15 mouse cellular contexts compared by ENCODE assay signal in the genomic region with DNA sequence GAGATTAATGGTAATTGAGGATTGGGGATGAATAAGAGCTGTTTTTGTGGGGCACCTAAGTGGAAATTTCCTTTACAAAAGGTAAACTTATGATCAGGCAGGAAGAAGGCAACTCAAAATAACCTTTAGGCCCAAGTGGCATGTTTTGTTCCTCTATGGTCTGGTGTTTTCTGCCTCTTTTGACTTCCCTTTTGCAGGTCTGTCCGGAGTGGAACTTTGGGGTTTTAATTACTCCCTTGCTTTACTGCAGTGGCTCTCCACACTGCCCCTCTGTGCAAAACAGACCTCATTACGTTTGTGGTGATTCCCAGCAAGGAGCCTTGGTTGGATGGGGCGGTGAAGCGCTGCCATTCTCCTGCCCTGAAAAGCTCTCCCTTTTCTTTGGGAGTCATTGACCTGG. TPM values are rescaled to one million over a fixed set of nuclear protein-coding genes. Genes with fewer than 3 reads are reported as not detected.
DNase-seq lines count a peak whose midpoint lies in the region; ATAC-seq and TF ChIP-seq lines count a peak whose summit lies in the region.
"Had no signal": no experiment of that assay in that cellular context is flagged by ENCODE, and none has a peak within 500 bp of the region (broad histone marks: within the 10 kb centered on the region; RNA-seq: fewer than 3 reads in every experiment).

No protein-coding gene starts in this region.

- no peaks in the 10 kb centered on the region for H3K9me3 ChIP-seq in kidney, embryonic 16.5 days (ENCODE audit: low read length)
- H3K9me3 ChIP-seq in intestine, postnatal 0 days (ENCODE audit: control insufficient read depth): no peaks in the 10 kb centered on the region
- H3K9me3 ChIP-seq: midbrain, embryonic 12.5 days had no signal

- 46% methylated on average over 4 of the region's 4 CpGs for WGBS in kidney, embryonic 16.5 days
- WGBS in intestine, postnatal 0 days: 46% methylated on average over 4 of the region's 4 CpGs

- H3K4me1 ChIP-seq in kidney, embryonic 16.5 days (ENCODE audit: insufficient read depth, low read length): peaks cover 75% of the 10 kb centered on the region
- peaks cover 26% of the 10 kb centered on the region for H3K4me1 ChIP-seq in intestine, postnatal 0 days (replicated peaks; ENCODE audit: control insufficient read depth, insufficient read depth, low read length)

- no peak overlapping the region for H3K9ac ChIP-seq in kidney, embryonic 16.5 days (replicated peaks; ENCODE audit: low read length)
- no peak overlapping the region for H3K9ac ChIP-seq in intestine, postnatal 0 days (ENCODE audit: low read depth, low read length)
- H3K9ac ChIP-seq: liver, embryonic 14.5 days; midbrain, embryonic 12.5 days had no signal

- no peaks in the 10 kb centered on the region for H3K36me3 ChIP-seq in kidney, embryonic 16.5 days (ENCODE audit: insufficient read depth, low read length)
- H3K36me3 ChIP-seq in intestine, postnatal 0 days (ENCODE audit: control insufficient read depth, insufficient read depth): no peaks in the 10 kb centered on the region
- H3K36me3 ChIP-seq: midbrain, embryonic 12.5 days had no signal

- H3K27me3 ChIP-seq in kidney, embryonic 16.5 days (ENCODE audit: insufficient read depth, low read length): no peaks in the 10 kb centered on the region
- no peaks in the 10 kb centered on the region for H3K27me3 ChIP-seq in intestine, postnatal 0 days (replicated peaks; ENCODE audit: control insufficient read depth, insufficient read depth, low read length)
- H3K27me3 ChIP-seq: midbrain, embryonic 12.5 days had no signal

- no peak overlapping the region for H3K4me2 ChIP-seq in kidney, embryonic 16.5 days (replicated peaks; ENCODE audit: low read depth, low read length)
- no peak overlapping the region for H3K4me2 ChIP-seq in intestine, postnatal 0 days (replicated peaks; ENCODE audit: low read depth)
- H3K4me2 ChIP-seq: midbrain, embryonic 12.5 days had no signal

- H3K4me3 ChIP-seq in kidney, embryonic 16.5 days (ENCODE audit: low read length): no peak overlapping the region
- no peak overlapping the region for H3K4me3 ChIP-seq in intestine, postnatal 0 days (ENCODE audit: low read depth, low read length)
- H3K4me3 ChIP-seq: midbrain, embryonic 12.5 days had no signal

- ATAC-seq in kidney, embryonic 16.5 days (ENCODE audit: low FRiP score, low TSS enrichment): no peak
- ATAC-seq in intestine, postnatal 0 days: no peak
- ATAC-seq: CD4-positive, CD25-positive, alpha-beta regulatory T cell, adult 4 months had no signal

- H3K27ac ChIP-seq in kidney, embryonic 16.5 days (ENCODE audit: low read length): peak overlapping the region; percentile 65; the same call in 1 of the 2 replicates
- H3K27ac ChIP-seq in intestine, postnatal 0 days (ENCODE audit: low read depth, low read length): no peak overlapping the region
- H3K27ac ChIP-seq: liver, embryonic 14.5 days; midbrain, embryonic 12.5 days had no signal

- peak; percentile 29; the same call in 1 of the 2 replicates for TF ChIP-seq CTCF in intestine, postnatal 0 days (IDR thresholded peaks at IDR 0.05; ENCODE audit: low read depth)

- no peak for DNase-seq in kidney, postnatal 36 days
- DNase-seq in spleen, postnatal 36 days (ENCODE audit: low spot score in 2 of 2): peak; percentile 44 to 46
- DNase-seq in spleen, adult 18-20 months: no peak
- no peak for DNase-seq in urinary bladder, adult 2 months (ENCODE audit: low spot score)
- DNase-seq in layer of hippocampus, postnatal 14 days (ENCODE audit: low spot score in 2 of 2): no peak
- DNase-seq: adrenal gland, postnatal 36 days; heart, postnatal 10 days; kidney, postnatal 25 days; left cerebral cortex, postnatal 4 days; right cerebral cortex, postnatal 4 days had no signal

RNA-seq across cellular contexts. Expression of a gene that starts 24.3 kb away (rescaled TPM):
- polyA plus RNA-seq in kidney, embryonic 16.5 days (2015; fragmentation: Nextera tagmentation; extraction: Ambion mirVana): 21.2 TPM in 2 replicates
- 15.3 and 18.4 TPM in 2 replicates for polyA plus RNA-seq in intestine, postnatal 0 days (2015; fragmentation: Nextera tagmentation; extraction: Ambion mirVana)
- 17.1 and 19.3 TPM in 2 replicates for polyA plus RNA-seq in urinary bladder, adult 2 months (2012; rRNA removed)
- 10 to 100 TPM; 20.0 to 21.0 TPM for total RNA-seq in layer of hippocampus, postnatal 14 days (2021)

Comparison
In these comparisons a context has a peak if more than half of its experiments do, and no peak if none do; other contexts are left out.
1. DNase-seq: peak in spleen, postnatal 36 days (2 of 2); none in kidney, postnatal 36 days (0 of 2), spleen, adult 18-20 months (0 of 2), urinary bladder, adult 2 months (single experiment) and layer of hippocampus, postnatal 14 days (0 of 2).